Mouse (Mus musculus): ENCODE data around the gene Myoz2. TPM values are rescaled to one million over a fixed set of nuclear protein-coding genes. Genes with fewer than 3 reads are reported as not detected.

Myoz2 gene
- polyA plus RNA-seq, 1 experiment, result 0.06 TPM

- no peaks in the 10 kb centered on the region for H3K79me2 ChIP-seq (ENCODE audit: control insufficient read depth, insufficient read depth)
- H3ac ChIP-seq (ENCODE audit: control insufficient read depth, insufficient read length, low read depth), result no peak overlapping the region
- no peaks in the 10 kb centered on the region for H3K36me3 ChIP-seq (ENCODE audit: control insufficient read depth, insufficient read depth)
- H3K27me3 ChIP-seq (ENCODE audit: control insufficient read depth, insufficient read depth, insufficient read length), result no peaks in the 10 kb centered on the region
- H3K4me3 ChIP-seq (ENCODE audit: insufficient read depth, poor library complexity, severe bottlenecking), result no peak overlapping the region
- no peak for TF ChIP-seq CEBPB (IDR thresholded peaks at IDR 0.05; ENCODE audit: low read depth)
- no peak for TF ChIP-seq MAX (IDR thresholded peaks at IDR 0.05)
- TF ChIP-seq MYOD1 (IDR thresholded peaks at IDR 0.05; ENCODE audit: control insufficient read depth, insufficient read length, low read depth), result no peak
- TF ChIP-seq MYOG (IDR thresholded peaks at IDR 0.05; ENCODE audit: control insufficient read depth, extremely low read depth, insufficient read length), result no peak
- TF ChIP-seq USF1 (IDR thresholded peaks at IDR 0.05; ENCODE audit: low read depth), result no peak
- TF ChIP-seq CTCF (IDR thresholded peaks at IDR 0.05; ENCODE audit: control insufficient read depth, insufficient read depth, insufficient read length), result no peak
- TF ChIP-seq FOSL1 (IDR thresholded peaks at IDR 0.05; ENCODE audit: insufficient read depth, low read length, poor library complexity, severe bottlenecking), result no peak
- H3K79me3 ChIP-seq (ENCODE audit: low read depth), result no peaks in the 10 kb centered on the region
Measured at GRCm38 (mm10) chr3:123033804-123034203, 1.0 kb downstream of the Myoz2 start.

GRCm38 (mm10) chr3:123025634-123026033 lies 9.2 kb downstream of the Myoz2 start:
- Histone ChIP-seq H3K79me2 (ENCODE audit: control insufficient read depth, insufficient read depth) (no peaks in the 10 kb centered on the region), H3ac (ENCODE audit: control insufficient read depth, insufficient read length, low read depth) (no peak overlapping the region), H3K4me3 (ENCODE audit: insufficient read depth, poor library complexity, severe bottlenecking) (no peak overlapping the region), H3K27me3 (ENCODE audit: control insufficient read depth, insufficient read depth, insufficient read length) (no peaks in the 10 kb centered on the region), H3K79me3 (ENCODE audit: low read depth) (no peaks in the 10 kb centered on the region), H3K36me3 (ENCODE audit: control insufficient read depth, insufficient read depth) (no peaks in the 10 kb centered on the region)
- TF ChIP-seq CEBPB (IDR thresholded peaks at IDR 0.05; ENCODE audit: low read depth) (no peak), MYOD1 (IDR thresholded peaks at IDR 0.05; ENCODE audit: control insufficient read depth, insufficient read length, low read depth) (no peak), USF1 (IDR thresholded peaks at IDR 0.05; ENCODE audit: low read depth) (no peak), MAX (IDR thresholded peaks at IDR 0.05) (no peak), MYOG (IDR thresholded peaks at IDR 0.05; ENCODE audit: control insufficient read depth, extremely low read depth, insufficient read length) (no peak), FOSL1 (IDR thresholded peaks at IDR 0.05; ENCODE audit: insufficient read depth, low read length, poor library complexity, severe bottlenecking) (no peak), CTCF (IDR thresholded peaks at IDR 0.05; ENCODE audit: control insufficient read depth, insufficient read depth, insufficient read length) (no peak)

GRCm38 (mm10) chr3:123024496-123025234 lies 10.2 kb downstream of the Myoz2 start:
- H3K79me2 ChIP-seq (ENCODE audit: control insufficient read depth, insufficient read depth), result no peaks in the 10 kb centered on the region
- no peak overlapping the region for H3ac ChIP-seq (ENCODE audit: control insufficient read depth, insufficient read length, low read depth)
- no peaks in the 10 kb centered on the region for H3K79me3 ChIP-seq (ENCODE audit: low read depth)
- no peak for TF ChIP-seq MYOG (IDR thresholded peaks at IDR 0.05; ENCODE audit: control insufficient read depth, extremely low read depth, insufficient read length)
- TF ChIP-seq FOSL1 (IDR thresholded peaks at IDR 0.05; ENCODE audit: insufficient read depth, low read length, poor library complexity, severe bottlenecking), result no peak
- no peak overlapping the region for H3K4me3 ChIP-seq (ENCODE audit: insufficient read depth, poor library complexity, severe bottlenecking)
- no peaks in the 10 kb centered on the region for H3K27me3 ChIP-seq (ENCODE audit: control insufficient read depth, insufficient read depth, insufficient read length)
- no peaks in the 10 kb centered on the region for H3K36me3 ChIP-seq (ENCODE audit: control insufficient read depth, insufficient read depth)

- Histone ChIP-seq H3K79me3 (ENCODE audit: low read depth) (no peaks in the 10 kb centered on the region), H3ac (ENCODE audit: control insufficient read depth, insufficient read length, low read depth) (no peak overlapping the region), H3K27me3 (ENCODE audit: control insufficient read depth, insufficient read depth, insufficient read length) (no peaks in the 10 kb centered on the region), H3K79me2 (ENCODE audit: control insufficient read depth, insufficient read depth) (no peaks in the 10 kb centered on the region), H3K4me3 (ENCODE audit: insufficient read depth, poor library complexity, severe bottlenecking) (no peak overlapping the region), H3K36me3 (ENCODE audit: control insufficient read depth, insufficient read depth) (no peaks in the 10 kb centered on the region)
- TF ChIP-seq MYOD1 (IDR thresholded peaks at IDR 0.05; ENCODE audit: control insufficient read depth, insufficient read length, low read depth), result no peak
- peak; percentile 52 for TF ChIP-seq USF1 (IDR thresholded peaks at IDR 0.05; ENCODE audit: low read depth)
Measured at GRCm38 (mm10) chr3:123018792-123019191, 16.0 kb downstream of the Myoz2 start.

GRCm38 (mm10) chr3:123013476-123013875 lies 21.3 kb downstream of the Myoz2 start:
- H3K4me3 ChIP-seq (ENCODE audit: insufficient read depth, poor library complexity, severe bottlenecking), result no peak overlapping the region
- no peaks in the 10 kb centered on the region for H3K36me3 ChIP-seq (ENCODE audit: control insufficient read depth, insufficient read depth)
- no peaks in the 10 kb centered on the region for H3K79me3 ChIP-seq (ENCODE audit: low read depth)
- TF ChIP-seq MAX (IDR thresholded peaks at IDR 0.05) (no peak), CTCF (IDR thresholded peaks at IDR 0.05; ENCODE audit: control insufficient read depth, insufficient read depth, insufficient read length) (no peak), CEBPB (IDR thresholded peaks at IDR 0.05; ENCODE audit: low read depth) (no peak), MYOG (IDR thresholded peaks at IDR 0.05; ENCODE audit: control insufficient read depth, extremely low read depth, insufficient read length) (no peak), USF1 (IDR thresholded peaks at IDR 0.05; ENCODE audit: low read depth) (no peak), MYOD1 (IDR thresholded peaks at IDR 0.05; ENCODE audit: control insufficient read depth, insufficient read length, low read depth) (no peak)
- H3K79me2 ChIP-seq (ENCODE audit: control insufficient read depth, insufficient read depth), result no peaks in the 10 kb centered on the region
- no peak overlapping the region for H3ac ChIP-seq (ENCODE audit: control insufficient read depth, insufficient read length, low read depth)
- no peaks in the 10 kb centered on the region for H3K27me3 ChIP-seq (ENCODE audit: control insufficient read depth, insufficient read depth, insufficient read length)

GRCm38 (mm10) chr3:123009417-123009816 lies 25.4 kb downstream of the Myoz2 start:
- no peaks in the 10 kb centered on the region for H3K27me3 ChIP-seq (ENCODE audit: control insufficient read depth, insufficient read depth, insufficient read length)
- no peak overlapping the region for H3ac ChIP-seq (ENCODE audit: control insufficient read depth, insufficient read length, low read depth)
- no peaks in the 10 kb centered on the region for H3K79me2 ChIP-seq (ENCODE audit: control insufficient read depth, insufficient read depth)
- H3K4me3 ChIP-seq (ENCODE audit: insufficient read depth, poor library complexity, severe bottlenecking), result no peak overlapping the region
- H3K36me3 ChIP-seq (ENCODE audit: control insufficient read depth, insufficient read depth), result no peaks in the 10 kb centered on the region
- no peaks in the 10 kb centered on the region for H3K79me3 ChIP-seq (ENCODE audit: low read depth)
- TF ChIP-seq CTCF (IDR thresholded peaks at IDR 0.05; ENCODE audit: control insufficient read depth, insufficient read depth, insufficient read length) (no peak), MYOD1 (IDR thresholded peaks at IDR 0.05; ENCODE audit: control insufficient read depth, insufficient read length, low read depth) (no peak), MYOG (IDR thresholded peaks at IDR 0.05; ENCODE audit: control insufficient read depth, extremely low read depth, insufficient read length) (no peak), MAX (IDR thresholded peaks at IDR 0.05) (no peak)
